ENCODE assay signal across 8 mouse cellular contexts in the genomic region with DNA sequence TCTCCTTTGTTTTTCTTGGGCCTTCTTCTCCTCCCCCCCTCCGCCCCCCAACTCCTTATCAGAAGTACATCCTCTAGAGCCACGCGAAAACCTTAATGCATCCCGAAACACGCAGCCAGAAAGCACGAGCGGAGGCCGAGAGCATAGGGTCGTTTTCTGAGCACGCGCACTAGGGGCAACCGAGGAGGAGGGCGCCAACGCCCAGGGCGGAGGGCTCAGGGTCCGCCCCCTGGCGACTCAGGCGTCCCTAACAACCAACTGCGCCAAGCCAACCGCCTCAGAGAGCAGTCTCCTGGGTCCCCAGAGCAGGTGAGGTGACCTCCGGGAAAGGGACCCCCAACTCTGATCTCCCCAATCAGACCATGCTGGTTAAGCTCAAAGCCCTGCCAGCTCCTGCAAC. TPM values are rescaled to one million over a fixed set of nuclear protein-coding genes. Genes with fewer than 3 reads are reported as not detected.
DNase-seq lines count a peak whose midpoint lies in the region; ATAC-seq and TF ChIP-seq lines count a peak whose summit lies in the region.

Gene Tcte1, plus strand, starts transcription at position 172 of the 400 bp plus-strand sequence.

- peaks cover 29% of the 10 kb centered on the region for H3K36me3 ChIP-seq in hindbrain, embryonic 10.5 days
- H3K36me3 ChIP-seq in lung, postnatal 0 days (ENCODE audit: insufficient read depth, low read length) = no peaks in the 10 kb centered on the region
- H3K36me3 ChIP-seq in stomach, postnatal 0 days (ENCODE audit: control insufficient read depth, insufficient read depth, low read length) = no peaks in the 10 kb centered on the region

- H3K9ac ChIP-seq in lung, postnatal 0 days (replicated peaks; ENCODE audit: low read depth) = 0 out of 2 replicates have a peak within 1 kb of the TSS, but pooled peaks have one; percentile 23
- H3K9ac ChIP-seq in stomach, postnatal 0 days (ENCODE audit: low read length) = no peak within 1 kb of the TSS

- DNase-seq in ovary, postnatal 36 days (ENCODE audit: low spot score) = peak; percentile 32
- DNase-seq in ovary, postnatal 14 days (ENCODE audit: low spot score) = no peak
- peak; percentile 76 for DNase-seq in hindbrain, embryonic 10.5 days (ENCODE audit: low spot score)
- DNase-seq in lung, postnatal 0 days (ENCODE audit: low spot score) = no peak
- DNase-seq in stomach, postnatal 0 days (ENCODE audit: low spot score) = peak; percentile 37
- DNase-seq in adrenal gland, postnatal 36 days = no peak
- DNase-seq in gastrocnemius, adult 8-10 months (ENCODE audit: low spot score in 2 of 2) = no peak

- TF ChIP-seq EP300 in lung, postnatal 0 days (IDR thresholded peaks at IDR 0.05) = no peak
- TF ChIP-seq EP300 in stomach, postnatal 0 days (optimal IDR thresholded peaks at IDR 0.05) = no peak

- H3K4me3 ChIP-seq in hindbrain, embryonic 10.5 days = peak within 1 kb of the TSS; percentile 51
- peak within 1 kb of the TSS; percentile 20; the same call in 1 of the 2 replicates for H3K4me3 ChIP-seq in lung, postnatal 0 days (ENCODE audit: low read depth, low read length)
- peak within 1 kb of the TSS; percentile 18; the same call in 1 of the 2 replicates for H3K4me3 ChIP-seq in stomach, postnatal 0 days (ENCODE audit: low read depth, low read length)

- peak within 1 kb of the TSS; percentile 79 for H3K27ac ChIP-seq in hindbrain, embryonic 10.5 days
- no peak within 1 kb of the TSS for H3K27ac ChIP-seq in lung, postnatal 0 days (ENCODE audit: low read length)
- H3K27ac ChIP-seq in stomach, postnatal 0 days (replicated peaks) = no peak within 1 kb of the TSS

- no peaks in the 10 kb centered on the region for H3K9me3 ChIP-seq in hindbrain, embryonic 10.5 days
- no peaks in the 10 kb centered on the region for H3K9me3 ChIP-seq in lung, postnatal 0 days (ENCODE audit: low read length)
- no peaks in the 10 kb centered on the region for H3K9me3 ChIP-seq in stomach, postnatal 0 days (ENCODE audit: control insufficient read depth, low read length)

- peaks cover 28% of the 10 kb centered on the region for H3K4me1 ChIP-seq in hindbrain, embryonic 10.5 days (replicated peaks)
- H3K4me1 ChIP-seq in lung, postnatal 0 days (ENCODE audit: insufficient read depth, low read depth, low read length) = peaks cover 4% of the 10 kb centered on the region; the same call in 1 of the 2 replicates
- H3K4me1 ChIP-seq in stomach, postnatal 0 days (replicated peaks; ENCODE audit: control insufficient read depth, insufficient read depth) = no peaks in the 10 kb centered on the region

- H3K27me3 ChIP-seq in hindbrain, embryonic 10.5 days (ENCODE audit: insufficient read depth, poor library complexity, severe bottlenecking) = peaks cover 51% of the 10 kb centered on the region
- 0 out of 2 replicates have a peak, but pooled peaks cover 3% of the 10 kb centered on the region for H3K27me3 ChIP-seq in lung, postnatal 0 days (replicated peaks; ENCODE audit: insufficient read depth, low read length)
- H3K27me3 ChIP-seq in stomach, postnatal 0 days (ENCODE audit: control insufficient read depth, insufficient read depth, low read length) = no peaks in the 10 kb centered on the region

- H3K4me2 ChIP-seq in lung, postnatal 0 days (replicated peaks; ENCODE audit: low read depth, low read length) = peak within 1 kb of the TSS; percentile 51
- peak within 1 kb of the TSS; percentile 44 for H3K4me2 ChIP-seq in stomach, postnatal 0 days (replicated peaks; ENCODE audit: low read depth)

- ATAC-seq in lung, postnatal 0 days = peak; percentile 62
- ATAC-seq in stomach, postnatal 0 days (ENCODE audit: low FRiP score, low TSS enrichment) = no peak
- ATAC-seq in granulocyte monocyte progenitor cell, adult 5-6 weeks (replicated peaks; ENCODE audit: poor library complexity, severe bottlenecking) = no peak; the same call in 1 of the 2 replicates

- under 1% methylated on average over 21 of the region's 21 CpGs for WGBS in hindbrain, embryonic 10.5 days
- 1% methylated on average over 20 of the region's 21 CpGs for WGBS in lung, postnatal 0 days
- WGBS in stomach, postnatal 0 days = 2% methylated on average over 21 of the region's 21 CpGs

- TF ChIP-seq CTCF in lung, postnatal 0 days (IDR thresholded peaks at IDR 0.05) = peak; percentile 16; the same call in 1 of the 2 replicates
- TF ChIP-seq CTCF in stomach, postnatal 0 days (IDR thresholded peaks at IDR 0.05; ENCODE audit: low read depth) = no peak

RNA-seq across cellular contexts. Expression of gene Tcte1, which starts in this region (rescaled TPM):
- polyA plus RNA-seq in hindbrain, embryonic 10.5 days (2016; fragmentation: Nextera tagmentation; extraction: Ambion mirVana) = 1.7 and 3.8 TPM in 2 replicates
- polyA plus RNA-seq in lung, postnatal 0 days (2015; fragmentation: Nextera tagmentation; extraction: Ambion mirVana) = 2.7 and 2.8 TPM in 2 replicates
- polyA plus RNA-seq in stomach, postnatal 0 days (2015; fragmentation: Nextera tagmentation; extraction: Ambion mirVana) = 0.04 and 0.13 TPM in 2 replicates
- total RNA-seq in adrenal gland, postnatal 36 days (2021) = not detected
- total RNA-seq in gastrocnemius, adult 8-10 months (2022) = not detected
- total RNA-seq in granulocyte monocyte progenitor cell, adult 5-6 weeks (2014; fragmentation: Nextera tagmentation) = not detected in 2 replicates
- not detected in 2 replicates for total RNA-seq in granulocyte monocyte progenitor cell, adult 5-6 weeks (2017)

Comparison
In these comparisons a context has a peak if more than half of its experiments do, and no peak if none do; other contexts are left out.
1. DNase-seq: peak in ovary, postnatal 36 days (single experiment) and hindbrain, embryonic 10.5 days (single experiment); none in ovary, postnatal 14 days (single experiment), lung, postnatal 0 days (single experiment), adrenal gland, postnatal 36 days (0 of 2) and gastrocnemius, adult 8-10 months (0 of 2).
2. Peak in DNase-seq, H3K4me3 ChIP-seq and H3K4me2 ChIP-seq in stomach, postnatal 0 days; RNA of the gene not detected or under 1 TPM.
3. Peak in every context shown above with its lines, with median percentiles within 50 percentile points of each other: H3K4me3 ChIP-seq.